Mouse (Mus musculus): ENCODE measurements around the gene Micall1. TPM values are rescaled to one million over a fixed set of nuclear protein-coding genes. Genes with fewer than 3 reads are reported as not detected.

Micall1 gene
- total and polyA plus RNA-seq, 2 experiments from 2014 or later: 10.3 to 35.5 TPM

DNA sequence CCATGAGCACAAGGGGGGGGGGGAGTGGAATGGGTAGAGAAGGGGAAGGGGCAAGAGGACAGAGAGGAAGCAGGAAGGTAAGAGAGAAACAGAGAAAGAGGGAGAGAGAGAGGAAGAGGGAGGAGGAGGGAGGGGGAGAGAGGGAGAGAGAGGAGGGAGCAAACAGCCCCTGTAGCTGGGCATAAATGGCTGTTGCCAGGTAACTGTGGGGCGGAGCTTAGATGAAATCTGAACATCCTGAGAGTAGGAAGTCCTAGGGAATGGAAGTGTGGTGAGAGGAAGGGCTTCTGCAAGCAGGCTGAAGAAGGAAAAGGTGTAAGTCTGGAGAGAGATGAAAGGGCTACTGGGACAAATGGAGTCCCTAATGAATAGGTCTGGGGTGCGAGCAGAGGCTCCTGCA lies 42.4 kb upstream of the Micall1 start:
- no peak for TF ChIP-seq CTCF (IDR thresholded peaks at IDR 0.05)
- DNase-seq (ENCODE audit: low spot score): no peak
- H3K27ac ChIP-seq (ENCODE audit: low read depth, low read length): no peak overlapping the region
- H3K36me3 ChIP-seq (ENCODE audit: insufficient read depth, low read length): no peaks in the 10 kb centered on the region
- H3K9me3 ChIP-seq (ENCODE audit: low read length): no peaks in the 10 kb centered on the region
- H3K4me1 ChIP-seq (ENCODE audit: insufficient read depth, low read length): no peaks in the 10 kb centered on the region
- H3K4me3 ChIP-seq (ENCODE audit: low read depth, low read length): no peak overlapping the region
- ATAC-seq (ENCODE audit: low FRiP score): no peak
- H3K4me2 ChIP-seq (ENCODE audit: low read depth, low read length, poor library complexity, severe bottlenecking): no peak overlapping the region
- H3K9ac ChIP-seq (replicated peaks; ENCODE audit: low read length, poor library complexity, severe bottlenecking): no peak overlapping the region
- WGBS: 49% methylated on average over 2 of the region's 2 CpGs
- H3K27me3 ChIP-seq (ENCODE audit: insufficient read depth, low read length): no peaks in the 10 kb centered on the region

DNA sequence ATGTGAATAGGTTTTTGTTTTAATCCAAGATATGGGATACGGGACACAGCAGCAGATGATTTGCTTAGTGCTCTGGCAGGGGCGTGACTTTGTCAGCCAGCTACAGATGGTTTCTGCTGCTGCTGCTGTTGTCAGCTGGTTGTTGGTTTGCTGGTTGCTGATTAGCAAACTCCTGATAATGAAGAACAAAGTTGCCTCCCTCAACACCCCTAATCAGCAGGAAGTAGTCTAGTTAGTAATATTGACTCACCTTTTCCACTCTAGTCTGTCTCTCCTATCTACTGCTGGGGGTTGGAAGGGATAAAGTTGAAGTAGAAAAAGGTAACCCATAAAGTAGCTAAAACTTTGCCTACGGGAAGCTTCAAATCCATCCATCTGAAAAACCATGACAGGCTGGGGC lies 41.1 kb upstream of the Micall1 start:
- ATAC-seq (ENCODE audit: low FRiP score) (no peak), DNase-seq (ENCODE audit: low spot score) (no peak)
- no peaks in the 10 kb centered on the region for H3K27me3 ChIP-seq (ENCODE audit: insufficient read depth, low read length)
- no peak overlapping the region for H3K4me3 ChIP-seq (ENCODE audit: low read depth, low read length)
- H3K4me2 ChIP-seq (ENCODE audit: low read depth, low read length, poor library complexity, severe bottlenecking): no peak overlapping the region
- no peaks in the 10 kb centered on the region for H3K36me3 ChIP-seq (ENCODE audit: insufficient read depth, low read length)
- no peak overlapping the region for H3K27ac ChIP-seq (ENCODE audit: low read depth, low read length)
- no peak for TF ChIP-seq CTCF (IDR thresholded peaks at IDR 0.05)
- 74% methylated on average over 3 of the region's 3 CpGs for WGBS
- H3K9ac ChIP-seq (replicated peaks; ENCODE audit: low read length, poor library complexity, severe bottlenecking): no peak overlapping the region
- H3K4me1 ChIP-seq (ENCODE audit: insufficient read depth, low read length): no peaks in the 10 kb centered on the region
- H3K9me3 ChIP-seq (ENCODE audit: low read length): no peaks in the 10 kb centered on the region

DNA sequence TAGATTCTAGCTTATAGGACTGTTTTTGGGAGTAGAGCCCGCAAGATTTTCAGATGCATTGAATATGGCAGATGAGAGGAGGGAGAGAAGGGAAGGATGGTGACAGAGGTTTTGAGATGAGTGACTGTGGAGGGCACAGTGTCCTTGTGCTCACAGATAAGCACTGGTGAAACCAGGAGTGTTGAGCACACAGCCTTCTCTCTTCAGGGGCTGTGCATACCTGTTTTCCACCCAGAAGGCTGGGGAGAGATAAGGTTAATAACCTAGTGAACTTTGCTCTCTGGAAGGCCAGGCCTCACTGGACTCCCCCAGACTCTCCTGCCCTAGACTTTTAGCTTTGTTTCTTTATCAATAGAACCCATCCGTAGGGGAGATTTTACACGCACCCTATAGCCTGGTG lies 40.3 kb upstream of the Micall1 start:
- Histone ChIP-seq H3K27me3 (ENCODE audit: insufficient read depth, low read length) (no peaks in the 10 kb centered on the region), H3K9ac (replicated peaks; ENCODE audit: low read length, poor library complexity, severe bottlenecking) (no peak overlapping the region), H3K4me2 (ENCODE audit: low read depth, low read length, poor library complexity, severe bottlenecking) (no peak overlapping the region), H3K27ac (ENCODE audit: low read depth, low read length) (no peak overlapping the region), H3K4me1 (ENCODE audit: insufficient read depth, low read length) (no peaks in the 10 kb centered on the region), H3K4me3 (ENCODE audit: low read depth, low read length) (no peak overlapping the region), H3K36me3 (ENCODE audit: insufficient read depth, low read length) (no peaks in the 10 kb centered on the region), H3K9me3 (ENCODE audit: low read length) (no peaks in the 10 kb centered on the region)
- WGBS: 79% methylated on average over 3 of the region's 3 CpGs
- TF ChIP-seq CTCF (IDR thresholded peaks at IDR 0.05): no peak
- DNase-seq (ENCODE audit: low spot score): no peak
- no peak for ATAC-seq (ENCODE audit: low FRiP score)

DNA sequence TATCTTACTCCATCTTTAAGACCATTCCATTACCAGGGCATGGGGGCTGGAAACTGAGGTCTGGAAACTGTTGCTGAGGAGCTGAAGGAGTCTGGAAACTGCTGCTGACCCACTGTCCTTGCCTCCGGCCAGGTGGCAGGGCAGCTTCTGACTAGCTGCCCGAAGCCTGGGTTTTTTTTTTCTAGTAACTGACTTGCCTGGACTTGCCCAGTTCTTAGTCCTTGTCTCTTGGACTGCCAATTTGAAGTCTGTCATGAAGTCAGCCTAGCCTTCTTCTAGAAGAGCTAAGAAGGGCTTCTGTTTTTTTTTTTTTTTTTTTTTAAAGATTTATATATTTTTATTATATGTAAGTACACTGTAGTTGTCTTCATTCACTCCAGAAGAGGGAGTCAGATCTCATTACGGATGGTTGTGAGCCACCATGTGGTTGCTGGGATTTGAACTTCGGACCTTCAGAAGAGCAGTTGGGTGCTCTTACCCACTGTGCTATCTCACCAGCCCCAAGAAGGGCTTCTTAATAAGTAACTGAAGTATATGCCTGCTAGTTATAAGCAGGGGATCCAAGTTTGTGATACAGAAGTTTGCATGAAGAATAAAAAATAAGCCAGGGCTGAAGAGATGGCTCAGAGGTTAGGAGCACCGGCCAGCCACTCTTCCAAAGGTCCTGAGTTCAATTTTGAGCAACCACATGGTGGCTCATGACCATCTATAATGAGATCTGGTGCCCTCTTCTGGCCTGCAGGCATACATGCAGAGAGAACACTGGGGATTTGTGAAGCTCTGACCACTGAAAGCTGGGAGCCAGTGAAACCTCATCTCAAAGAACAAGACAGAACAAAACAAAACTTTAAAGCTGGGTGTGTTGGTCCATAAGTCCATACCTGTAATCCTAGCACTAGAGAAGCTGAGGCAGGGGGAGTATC lies 37.3 kb upstream of the Micall1 start:
- peak; percentile 72 for TF ChIP-seq CTCF (IDR thresholded peaks at IDR 0.05)
- Histone ChIP-seq H3K27ac (ENCODE audit: low read depth, low read length) (no peak overlapping the region), H3K36me3 (ENCODE audit: insufficient read depth, low read length) (no peaks in the 10 kb centered on the region), H3K4me2 (ENCODE audit: low read depth, low read length, poor library complexity, severe bottlenecking) (no peak overlapping the region), H3K9ac (replicated peaks; ENCODE audit: low read length, poor library complexity, severe bottlenecking) (no peak overlapping the region), H3K27me3 (ENCODE audit: insufficient read depth, low read length) (no peaks in the 10 kb centered on the region), H3K4me3 (ENCODE audit: low read depth, low read length) (no peak overlapping the region), H3K4me1 (ENCODE audit: insufficient read depth, low read length) (no peaks in the 10 kb centered on the region), H3K9me3 (ENCODE audit: low read length) (no peaks in the 10 kb centered on the region)
- 64% methylated on average over 5 of the region's 5 CpGs for WGBS
- ATAC-seq (ENCODE audit: low FRiP score) (no peak), DNase-seq (ENCODE audit: low spot score) (peak; percentile 15)

DNA sequence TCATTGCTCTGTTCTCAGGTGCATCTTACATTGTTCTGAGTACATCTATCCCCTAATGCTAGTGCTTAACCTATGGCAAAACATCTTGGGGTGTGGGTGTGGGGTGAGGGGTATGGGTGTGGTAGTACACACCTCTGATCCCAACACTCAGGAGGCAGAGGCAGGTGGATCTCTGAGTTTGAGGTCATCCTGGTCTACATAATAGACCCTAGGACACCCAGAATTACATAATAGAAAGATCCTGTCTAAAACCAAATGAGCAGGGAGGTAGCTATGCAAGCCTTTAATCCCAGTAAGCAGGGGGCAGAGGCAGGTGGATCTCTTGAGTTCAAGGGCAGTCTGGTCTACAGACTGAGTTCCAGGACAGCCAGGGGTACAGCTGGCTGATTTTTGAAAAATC lies 34.9 kb upstream of the Micall1 start:
- H3K4me2 ChIP-seq (ENCODE audit: low read depth, low read length, poor library complexity, severe bottlenecking): no peak overlapping the region
- DNase-seq (ENCODE audit: low spot score): no peak
- peaks cover 13% of the 10 kb centered on the region for H3K36me3 ChIP-seq (ENCODE audit: insufficient read depth, low read length)
- ATAC-seq (ENCODE audit: low FRiP score): no peak
- no peaks in the 10 kb centered on the region for H3K4me1 ChIP-seq (ENCODE audit: insufficient read depth, low read length)
- H3K4me3 ChIP-seq (ENCODE audit: low read depth, low read length): no peak overlapping the region
- H3K9ac ChIP-seq (replicated peaks; ENCODE audit: low read length, poor library complexity, severe bottlenecking): no peak overlapping the region
- H3K27ac ChIP-seq (ENCODE audit: low read depth, low read length): no peak overlapping the region
- TF ChIP-seq CTCF (IDR thresholded peaks at IDR 0.05): no peak
- H3K27me3 ChIP-seq (ENCODE audit: insufficient read depth, low read length): no peaks in the 10 kb centered on the region
- H3K9me3 ChIP-seq (ENCODE audit: low read length): no peaks in the 10 kb centered on the region

DNA sequence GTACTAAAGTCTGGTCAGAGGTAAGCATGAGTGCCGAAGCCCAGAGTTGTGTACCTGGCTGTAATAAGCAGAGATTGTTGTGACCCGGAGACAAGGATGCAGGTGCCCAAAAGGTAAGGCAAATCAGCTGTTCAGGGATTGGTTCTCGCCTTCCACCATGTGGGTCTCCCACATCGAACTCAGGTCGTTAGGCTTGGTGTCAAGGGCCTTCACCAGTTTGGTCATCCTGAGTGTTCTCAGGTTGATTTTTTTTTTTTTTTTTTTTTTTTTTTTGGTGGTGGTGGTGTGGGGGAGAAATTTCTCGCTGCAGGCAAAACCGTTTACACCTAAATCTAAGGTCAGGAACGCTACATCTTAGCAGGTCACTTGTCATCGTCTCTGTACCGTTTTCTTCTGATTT lies 34.3 kb upstream of the Micall1 start:
- peaks cover 18% of the 10 kb centered on the region for H3K36me3 ChIP-seq (ENCODE audit: insufficient read depth, low read length)

More for the DNA sequence above, 34.3 kb upstream of the Micall1 start:
- Histone ChIP-seq H3K9ac (replicated peaks; ENCODE audit: low read length, poor library complexity, severe bottlenecking) (no peak overlapping the region), H3K9me3 (ENCODE audit: low read length) (no peaks in the 10 kb centered on the region), H3K4me3 (ENCODE audit: low read depth, low read length) (peak overlapping the region; percentile 68), H3K27me3 (ENCODE audit: insufficient read depth, low read length) (no peaks in the 10 kb centered on the region), H3K4me2 (ENCODE audit: low read depth, low read length, poor library complexity, severe bottlenecking) (peak overlapping the region; percentile 86), H3K27ac (ENCODE audit: low read depth, low read length) (peak overlapping the region; percentile 49; the same call in 1 of the 2 replicates), H3K4me1 (ENCODE audit: insufficient read depth, low read length) (no peaks in the 10 kb centered on the region)
- DNase-seq (ENCODE audit: low spot score) (no peak), ATAC-seq (ENCODE audit: low FRiP score) (no peak)
- no peak for TF ChIP-seq CTCF (IDR thresholded peaks at IDR 0.05)
- 33% methylated on average over 10 of the region's 10 CpGs for WGBS

All from midbrain, postnatal 0 days (tissue).